Mouse (Mus musculus) embryonic fibroblast, embryonic 13.5 days (primary cell): Measurements from ENCODE around the gene Guk1.

ENCODE experiments used
- CTCF ChIP-seq: IDR thresholded peaks from 2 replicates; pipeline ENCODE4 v1.5.1; 2011; ENCODE audit warnings: mild to moderate bottlenecking, control low read depth, low read length, moderate library complexity, borderline replicate concordance; ENCODE audit not compliant: insufficient read depth
- POLR2A ChIP-seq: IDR thresholded peaks from 2 replicates; pipeline ENCODE4 v1.6.1; 2011; ENCODE audit warnings: low read depth, mild to moderate bottlenecking, control low read depth, low read length, moderate library complexity

DNA sequence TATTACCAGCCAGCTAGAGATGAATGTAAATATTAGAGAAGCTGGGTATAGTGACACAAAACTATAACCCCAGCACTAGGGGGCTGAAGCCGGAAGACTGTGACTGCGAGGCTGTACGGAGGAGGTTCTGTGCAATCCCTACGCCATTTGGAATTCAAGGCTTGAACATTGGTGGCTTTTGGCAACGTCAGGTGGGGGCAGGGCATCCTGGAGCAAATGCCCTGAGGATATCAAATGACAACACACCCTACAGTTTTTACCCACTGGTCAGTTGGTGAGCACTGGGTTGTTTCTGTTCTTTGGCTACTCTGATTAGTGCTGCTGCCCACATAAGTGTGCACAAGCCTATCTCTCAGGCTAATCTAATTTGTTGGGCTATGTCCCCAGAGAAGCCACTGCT lies 49.0 kb downstream of the Guk1 start:
- TF ChIP-seq CTCF = no peak
- TF ChIP-seq POLR2A = no peak
